Mouse (Mus musculus) neutrophil, adult 83 days (primary cell): Measurements from ENCODE around the gene Stmnd1. TPM values are rescaled to one million over a fixed set of nuclear protein-coding genes. Genes with fewer than 3 reads are reported as not detected.

Experiments
- total RNA-seq, 2 experiments: library from RNA; stranded (reverse); gene quantifications; one replicate each; pipeline ENCODE4 v1.2.4; 2023

Stmnd1 gene
- total RNA-seq, result not detected

DNA sequence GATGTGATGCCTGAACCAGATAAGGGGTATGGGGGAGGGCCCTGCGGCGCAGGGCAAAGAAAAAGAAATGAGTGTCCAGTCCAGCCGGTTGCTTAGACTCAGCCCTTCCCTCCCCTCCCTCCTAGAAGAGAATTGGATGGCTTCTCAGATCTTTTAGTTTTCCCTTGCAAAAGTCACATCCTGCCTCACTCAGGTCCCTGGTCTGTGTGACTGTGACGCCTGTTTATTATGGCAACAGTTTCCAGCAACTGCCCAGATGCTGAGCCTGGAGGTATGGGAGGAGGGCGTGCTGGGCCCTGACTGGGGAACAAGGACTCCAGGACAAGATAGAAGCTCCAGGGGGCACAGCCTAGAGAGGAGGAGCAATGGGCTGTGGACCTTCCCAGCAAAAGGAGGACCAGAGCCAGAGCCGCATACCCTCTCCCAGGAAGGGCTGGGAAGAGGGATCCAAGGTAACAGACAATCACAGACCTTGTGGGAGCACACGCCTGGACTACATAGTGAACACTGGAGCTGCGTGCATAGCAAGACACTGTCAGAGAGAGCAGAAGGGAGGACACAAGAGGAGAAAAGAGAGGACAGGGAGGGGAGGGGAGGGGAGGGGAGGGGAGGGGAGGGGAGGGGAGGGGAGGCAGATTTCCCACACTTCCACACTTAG lies at the start of gene Stmnd1:
TSS of gene Stmnd1 (plus strand) at position 269 of the 658 bp plus-strand sequence.

Other genes starting within 250 kb of the Stmnd1 start
- under 1 TPM in 1 of 2 experiments, not detected in 1; 0.94 TPM for gene Rbm24, start 144.7 kb downstream of the Stmnd1 start, total RNA-seq
- 10 to 100 TPM; 38.2 to 40.6 TPM for gene Cap2, start 228.1 kb downstream of the Stmnd1 start, total RNA-seq